20 mouse cellular contexts compared by ENCODE assay signal in the genomic region with DNA sequence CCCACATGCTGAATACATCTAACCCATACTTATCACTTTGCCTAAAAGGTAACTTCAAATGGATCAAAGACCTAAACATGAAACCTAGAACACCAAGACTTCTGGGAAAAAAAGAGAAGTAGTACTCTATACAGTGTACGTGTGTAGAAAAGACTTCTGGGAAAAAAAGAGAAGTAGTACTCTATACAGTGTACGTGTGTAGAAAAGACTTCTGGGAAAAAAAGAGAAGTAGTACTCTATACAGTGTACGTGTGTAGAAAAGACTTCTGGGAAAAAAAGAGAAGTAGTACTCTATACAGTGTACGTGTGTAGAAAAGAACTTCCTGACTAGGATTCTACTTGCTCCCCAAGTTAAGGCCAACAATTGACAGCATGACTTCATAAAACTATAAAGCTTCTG. TPM values are rescaled to one million over a fixed set of nuclear protein-coding genes. Genes with fewer than 3 reads are reported as not detected.
"Had no signal": no experiment of that assay in that cellular context is flagged by ENCODE, and none has a peak within 500 bp of the region (broad histone marks: within the 10 kb centered on the region; RNA-seq: fewer than 3 reads in every experiment).

No protein-coding gene starts in this region.

RNA-seq across cellular contexts. Expression of a gene that starts 57.5 kb away (rescaled TPM):
- total RNA-seq: forebrain, postnatal 0 days; gastrocnemius, adult 18-20 months; gastrocnemius, adult 2 months; gastrocnemius, adult 8-10 months; gastrocnemius, postnatal 14 days; heart, adult 18-20 months; heart, adult 2 months; heart, adult 8-10 months had no signal
- polyA plus RNA-seq: cortical plate, adult 2 months; embryonic facial prominence, embryonic 13.5 days; embryonic facial prominence, embryonic 15.5 days; erythroblast, embryonic 14.5 days; forebrain, embryonic 10.5 days; forebrain, embryonic 12.5 days; forebrain, embryonic 13.5 days; forebrain, embryonic 14.5 days; forebrain, embryonic 15.5 days; forebrain, embryonic 16.5 days; forebrain, postnatal 0 days; frontal cortex, adult 2 months; gonadal fat pad, adult 2 months; heart, adult 2 months had no signal
